Mouse (Mus musculus) limb, embryonic 10.5 days (tissue): Measurements from ENCODE around the gene Cspg5. TPM values are rescaled to one million over a fixed set of nuclear protein-coding genes. Genes with fewer than 3 reads are reported as not detected.
A peak's percentile ranks its signal among the peaks of the same experiment; 100 is the strongest.

Experiments used
- DNase-seq: peaks from one replicate; pipeline ENCODE4 v3.0.0-alpha.2; 2017; ENCODE audit warnings: low spot score
- H3K27ac ChIP-seq: fragments of 300-500 bp; sonication (generic); 2 replicates; pipeline ENCODE4 v1.5.1; 2016; ENCODE audit warnings: mild to moderate bottlenecking
- H3K27me3 ChIP-seq: fragments of 300-500 bp; sonication (generic); 2 replicates; pipeline ENCODE4 v1.6.1; 2016; ENCODE audit warnings: low read depth, mild to moderate bottlenecking; ENCODE audit not compliant: poor library complexity, severe bottlenecking
- H3K36me3 ChIP-seq: fragments of 300-500 bp; sonication (generic); 2 replicates; pipeline ENCODE4 v1.6.1; 2016; ENCODE audit warnings: mild to moderate bottlenecking, moderate library complexity
- H3K4me1 ChIP-seq: fragments of 300-500 bp; sonication (generic); 2 replicates; pipeline ENCODE4 v1.6.1; 2016
- H3K4me3 ChIP-seq: fragments of 300-500 bp; sonication (generic); 2 replicates; pipeline ENCODE4 v1.5.1; 2016; ENCODE audit warnings: mild to moderate bottlenecking, moderate library complexity
- H3K9me3 ChIP-seq: fragments of 300-500 bp; sonication (generic); replicated peaks from 2 replicates; pipeline ENCODE4 v1.6.1; 2016; ENCODE audit warnings: mild to moderate bottlenecking
- WGBS: fragments of 180-500 bp; shearing (Covaris S2); methylation state at CpG from one replicate; pipeline ENCODE4 v1.1.7; 2016; 5-methylcytosine and 5-hydroxymethylcytosine counted together
- polyA plus RNA-seq: library from polyadenylated mRNA; unstranded; fragments of >200 nt; fragmentation: Nextera tagmentation; extraction: Ambion mirVana; gene quantifications from 2 replicates; pipeline ENCODE4 v1.2.1, GENCODE M21; 2016

The Cspg5 gene
- 0.11 and 0.13 TPM in 2 replicates for polyA plus RNA-seq

DNA sequence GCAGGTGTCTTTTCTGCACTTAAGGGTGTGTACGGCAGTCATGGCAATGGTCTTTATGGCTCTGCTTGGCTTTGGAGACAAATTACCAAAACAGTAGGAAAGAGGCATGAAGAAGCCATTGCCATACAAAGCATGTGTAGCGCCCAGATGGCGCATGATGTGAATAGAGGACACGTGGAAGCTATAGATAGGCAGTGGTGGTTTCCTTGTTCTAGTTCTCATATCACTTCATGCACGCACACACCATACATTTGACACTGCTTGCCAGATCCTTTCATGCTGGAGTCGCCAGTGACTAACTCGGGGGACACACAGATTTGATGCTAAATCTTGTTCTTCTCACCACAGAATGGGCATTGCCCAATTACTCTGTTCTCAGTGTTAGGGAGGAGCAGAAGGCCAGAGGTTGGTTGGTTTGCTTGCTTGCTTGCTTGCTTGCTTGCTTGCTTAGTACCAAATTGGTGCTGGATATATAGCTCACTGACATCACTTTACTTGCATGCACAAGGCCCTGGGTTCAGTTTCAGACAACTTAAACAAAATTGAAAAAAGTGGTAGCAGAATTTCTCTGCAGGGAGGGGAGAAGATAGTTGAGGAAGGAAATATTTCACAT is at the start of gene Cspg5:
Gene Cspg5, plus strand, starts transcription at position 563 of the 613 bp plus-strand sequence.
- no peak within 1 kb of the TSS for H3K27ac ChIP-seq
- peaks cover 61% of the 10 kb centered on the region for H3K27me3 ChIP-seq
- DNase-seq = no peak
- H3K4me3 ChIP-seq = peak within 1 kb of the TSS; percentile 71
- peaks cover 36% of the 10 kb centered on the region for H3K36me3 ChIP-seq
- no peaks in the 10 kb centered on the region for H3K9me3 ChIP-seq
- peaks cover 19% of the 10 kb centered on the region for H3K4me1 ChIP-seq
- WGBS = 88% methylated on average over 7 of the region's 7 CpGs

DNA sequence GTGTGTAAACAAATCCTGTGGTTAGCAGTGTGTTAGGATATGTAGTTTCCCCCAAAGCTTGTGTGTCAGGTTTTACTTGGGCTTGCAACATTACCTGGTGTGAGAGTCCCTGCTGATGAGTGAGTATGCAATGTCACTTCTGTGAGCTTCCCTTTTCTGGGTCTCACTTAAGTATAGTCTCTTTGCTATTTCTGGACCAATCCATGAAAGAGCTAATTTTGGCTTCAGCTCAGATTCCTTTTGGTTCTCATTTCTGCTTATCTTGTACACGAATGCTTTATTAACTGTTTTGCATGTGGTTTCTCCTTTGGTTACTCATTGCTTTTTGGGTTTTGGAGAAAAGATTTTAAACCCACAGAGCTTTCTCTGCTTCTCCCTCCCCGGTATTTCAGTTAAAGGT is 43.7 kb upstream of the Cspg5 start:
- 93% methylated on average over 2 of the region's 2 CpGs for WGBS
- Histone ChIP-seq H3K9me3 (no peaks in the 10 kb centered on the region), H3K36me3 (peaks cover 100% of the 10 kb centered on the region), H3K27ac (no peak overlapping the region), H3K4me1 (peaks cover 3% of the 10 kb centered on the region; the same call in 1 of the 2 replicates), H3K4me3 (no peak overlapping the region), H3K27me3 (no peaks in the 10 kb centered on the region)
- no peak for DNase-seq

DNA sequence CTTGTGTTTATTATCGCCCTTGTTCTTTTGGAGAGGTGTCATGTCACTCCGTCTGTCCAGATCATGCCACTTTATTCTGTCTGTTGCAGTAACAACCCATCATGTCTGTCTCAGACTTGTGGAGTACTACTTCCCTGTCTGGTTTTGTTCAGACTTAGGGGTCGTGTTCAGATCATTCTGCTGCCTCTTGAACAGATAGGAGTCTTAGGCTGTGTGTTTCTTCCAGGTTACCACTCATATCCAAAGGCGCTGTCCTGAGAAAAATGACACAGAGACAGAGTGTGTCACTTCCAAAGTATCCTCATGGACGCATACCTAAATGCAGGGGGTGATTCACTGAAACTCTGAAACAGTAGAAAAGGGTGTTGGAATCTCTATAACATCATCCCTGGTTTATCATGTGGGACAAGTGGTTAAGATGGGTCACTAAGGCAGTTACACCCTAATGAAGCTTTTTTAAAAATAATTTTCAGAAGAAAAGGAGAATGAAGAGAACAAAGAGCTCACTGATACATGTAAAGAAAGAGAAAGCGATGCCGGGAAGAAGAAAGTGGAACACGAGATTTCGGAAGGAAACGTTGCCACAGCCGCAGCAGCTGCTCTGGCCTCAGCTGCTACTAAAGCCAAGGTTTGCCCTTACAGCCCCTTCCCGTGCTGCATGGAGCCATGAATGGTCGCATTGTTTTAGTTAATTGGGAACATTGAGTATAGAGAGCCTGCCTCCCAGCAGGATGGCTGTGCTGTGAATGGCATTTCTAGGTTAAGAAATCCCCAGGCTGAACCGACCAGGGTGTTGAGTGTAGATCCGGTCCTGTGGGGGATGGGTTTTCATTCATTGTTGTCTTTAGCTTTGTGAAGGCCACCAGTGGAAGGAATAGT is 37.8 kb upstream of the Cspg5 start:
- Histone ChIP-seq H3K9me3 (no peaks in the 10 kb centered on the region), H3K4me3 (no peak overlapping the region), H3K36me3 (peaks cover 100% of the 10 kb centered on the region), H3K27ac (peak overlapping the region; percentile 75), H3K4me1 (peaks cover 12% of the 10 kb centered on the region; the same call in 1 of the 2 replicates), H3K27me3 (no peaks in the 10 kb centered on the region)
- DNase-seq = peak; percentile 36
- 79% methylated on average over 15 of the region's 15 CpGs for WGBS

DNA sequence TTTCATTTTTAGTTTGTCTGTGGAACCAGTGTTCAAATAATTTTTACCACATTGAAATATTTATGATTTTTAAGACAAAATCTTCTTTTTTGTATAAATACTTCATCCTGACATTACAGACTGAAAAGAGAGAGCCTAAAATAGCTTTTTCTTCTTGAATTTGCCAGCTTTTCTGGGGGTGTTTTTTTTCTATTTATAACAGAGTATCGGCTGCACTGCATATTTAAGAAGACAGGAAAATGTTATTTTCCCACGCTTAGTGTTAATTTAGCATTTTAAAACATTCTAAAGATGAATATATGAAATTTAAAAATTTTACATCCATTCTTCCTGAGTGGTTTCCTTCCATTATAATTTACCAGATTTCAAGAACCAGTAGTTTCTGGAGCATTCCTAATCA is 37.1 kb upstream of the Cspg5 start:
- 92% methylated on average over 2 of the region's 2 CpGs for WGBS
- Histone ChIP-seq H3K27me3 (no peaks in the 10 kb centered on the region), H3K27ac (peak overlapping the region; percentile 22; the same call in 1 of the 2 replicates), H3K4me3 (no peak overlapping the region), H3K36me3 (peaks cover 100% of the 10 kb centered on the region), H3K4me1 (peaks cover 12% of the 10 kb centered on the region; the same call in 1 of the 2 replicates), H3K9me3 (no peaks in the 10 kb centered on the region)
- DNase-seq = no peak

DNA sequence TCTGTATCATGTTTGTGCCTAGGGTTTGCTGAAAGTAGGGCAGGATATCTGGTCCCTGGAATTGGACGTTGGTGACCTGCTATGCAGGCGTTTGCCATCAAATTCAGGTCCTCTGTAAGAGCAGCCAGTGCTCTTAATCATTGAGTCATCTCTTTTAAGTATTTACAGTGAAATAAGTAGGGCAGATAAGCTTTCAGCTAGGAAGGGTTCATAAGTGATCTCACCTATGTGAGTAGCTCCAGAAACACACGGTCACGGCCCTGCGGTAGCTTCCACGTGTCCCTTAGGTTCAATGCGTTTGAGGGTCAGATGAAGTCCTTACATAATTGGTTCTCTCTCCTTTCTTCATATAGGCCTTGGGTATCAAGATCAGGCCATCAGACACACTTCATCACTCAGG is 35.3 kb upstream of the Cspg5 start:
- H3K4me1 ChIP-seq = peaks cover 12% of the 10 kb centered on the region; the same call in 1 of the 2 replicates
- no peaks in the 10 kb centered on the region for H3K27me3 ChIP-seq
- H3K36me3 ChIP-seq = peaks cover 100% of the 10 kb centered on the region
- WGBS = 78% methylated on average over 7 of the region's 7 CpGs
- H3K27ac ChIP-seq = no peak overlapping the region
- H3K9me3 ChIP-seq = no peaks in the 10 kb centered on the region
- no peak overlapping the region for H3K4me3 ChIP-seq
- no peak for DNase-seq

DNA sequence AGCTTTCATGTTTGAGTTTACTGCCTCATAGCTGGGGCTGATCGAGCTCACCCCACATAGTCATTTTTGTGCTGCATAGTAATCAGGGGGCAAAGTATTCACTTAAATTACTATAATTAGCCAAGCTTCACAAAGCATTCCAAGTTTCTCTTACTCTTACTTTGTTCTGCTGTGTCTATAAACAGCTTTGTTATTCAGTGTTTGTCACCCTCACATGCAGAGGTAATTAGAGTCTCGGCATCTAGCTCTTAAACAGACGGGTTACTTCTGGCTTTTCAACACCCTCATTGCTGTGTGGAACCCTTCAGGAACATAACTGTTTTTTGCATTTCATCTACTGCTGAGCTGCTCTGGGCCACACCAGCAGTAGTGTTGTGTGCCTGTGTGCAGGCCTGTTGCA is 34.6 kb upstream of the Cspg5 start:
- Histone ChIP-seq H3K27me3 (no peaks in the 10 kb centered on the region), H3K9me3 (no peaks in the 10 kb centered on the region), H3K36me3 (peaks cover 100% of the 10 kb centered on the region), H3K4me3 (no peak overlapping the region), H3K4me1 (peaks cover 12% of the 10 kb centered on the region; the same call in 1 of the 2 replicates), H3K27ac (no peak overlapping the region)
- no peak for DNase-seq
- 83% methylated on average over 3 of the region's 3 CpGs for WGBS

DNA sequence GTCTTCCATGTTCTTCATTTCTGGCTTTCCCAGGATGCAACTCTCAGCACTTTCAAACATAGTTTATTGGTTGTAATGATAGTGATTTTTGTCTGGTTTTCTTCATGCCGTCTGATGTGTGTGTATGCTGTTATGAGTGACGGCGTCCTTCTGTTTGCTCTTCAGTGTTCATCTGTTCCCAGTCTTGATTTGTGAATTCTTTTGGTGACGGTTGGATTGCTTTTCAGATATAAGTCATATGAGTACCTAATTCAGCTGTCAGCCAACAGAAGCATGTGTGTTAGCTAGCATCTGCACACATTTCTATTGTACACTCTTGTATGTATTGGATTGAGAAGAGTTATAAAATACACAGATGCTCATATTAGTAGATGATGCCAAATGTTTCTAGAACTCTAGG is 19.3 kb upstream of the Cspg5 start:
- H3K36me3 ChIP-seq = peaks cover 98% of the 10 kb centered on the region
- WGBS = 98% methylated on average over 4 of the region's 4 CpGs

DNA sequence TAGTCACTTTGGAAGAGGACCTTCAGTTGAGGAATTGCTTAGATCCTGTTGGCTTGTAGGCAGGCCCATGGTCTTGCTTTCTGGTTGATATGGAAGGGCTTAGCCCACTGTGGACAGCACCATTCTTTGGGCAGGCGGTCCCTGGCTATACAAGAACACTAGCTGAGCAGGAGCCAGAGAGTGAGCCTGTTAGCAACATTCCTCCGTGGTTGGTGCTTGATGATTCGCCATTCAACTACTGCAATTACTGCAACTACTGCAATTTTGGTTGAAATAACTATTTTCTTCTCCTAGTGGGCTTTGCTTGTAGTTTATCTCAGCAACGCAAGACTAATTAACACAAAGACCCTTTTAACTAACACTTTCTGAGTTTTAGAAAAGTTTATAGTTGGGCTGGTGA is 17.4 kb upstream of the Cspg5 start:
- Histone ChIP-seq H3K27me3 (no peaks in the 10 kb centered on the region), H3K36me3 (peaks cover 99% of the 10 kb centered on the region), H3K4me3 (no peak overlapping the region), H3K4me1 (no peaks in the 10 kb centered on the region), H3K27ac (no peak overlapping the region), H3K9me3 (no peaks in the 10 kb centered on the region)
- 96% methylated on average over 4 of the region's 4 CpGs for WGBS
- DNase-seq = no peak

More for the DNA sequence above, 19.3 kb upstream of the Cspg5 start:
- no peak for DNase-seq
- Histone ChIP-seq H3K4me1 (no peaks in the 10 kb centered on the region), H3K9me3 (no peaks in the 10 kb centered on the region), H3K4me3 (no peak overlapping the region), H3K27ac (no peak overlapping the region), H3K27me3 (no peaks in the 10 kb centered on the region)

DNA sequence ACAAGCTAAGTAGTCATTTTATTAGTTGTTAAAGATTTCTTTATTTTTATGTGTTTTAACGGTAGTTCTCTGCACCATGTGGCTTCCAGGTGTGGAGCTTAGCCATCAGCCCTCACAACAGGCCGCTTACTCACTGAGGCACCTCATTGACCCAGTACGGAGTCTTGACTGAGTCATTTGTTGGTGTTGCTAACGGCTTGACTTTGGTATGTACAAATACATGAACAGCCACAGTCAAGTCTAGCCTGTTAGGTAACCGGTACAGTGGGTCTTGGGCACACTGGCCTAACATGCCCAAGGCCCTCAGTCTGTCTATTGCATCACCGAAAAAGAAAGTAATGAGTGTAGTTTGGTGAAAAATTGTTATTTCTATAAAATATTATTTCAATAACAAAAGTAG is 14.9 kb upstream of the Cspg5 start:
- WGBS = 81% methylated on average over 6 of the region's 6 CpGs
- no peak for DNase-seq
- Histone ChIP-seq H3K27me3 (no peaks in the 10 kb centered on the region), H3K4me3 (no peak overlapping the region), H3K36me3 (peaks cover 99% of the 10 kb centered on the region), H3K9me3 (no peaks in the 10 kb centered on the region), H3K27ac (no peak overlapping the region), H3K4me1 (no peaks in the 10 kb centered on the region)

DNA sequence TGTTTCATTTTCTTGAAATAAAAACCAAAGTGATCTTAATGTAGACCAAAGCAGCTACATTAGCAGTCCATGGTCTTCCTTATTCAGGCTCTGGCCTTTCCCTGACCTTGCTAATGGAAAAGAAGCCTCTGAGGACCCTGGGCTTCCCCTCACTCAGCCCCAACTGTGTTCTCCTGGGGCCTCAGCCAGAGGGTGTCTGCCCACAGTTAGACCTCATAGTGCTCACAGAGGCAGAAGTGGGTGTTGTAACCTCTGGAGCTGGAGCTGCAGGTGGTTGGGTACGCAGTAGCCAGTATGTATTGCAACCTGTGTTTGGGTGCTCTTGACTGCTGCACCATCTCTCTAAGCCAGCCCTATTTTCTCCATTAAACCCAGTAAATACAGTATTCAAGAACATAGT is 14.5 kb upstream of the Cspg5 start:
- Histone ChIP-seq H3K9me3 (no peaks in the 10 kb centered on the region), H3K4me1 (no peaks in the 10 kb centered on the region), H3K4me3 (no peak overlapping the region), H3K27ac (no peak overlapping the region), H3K36me3 (peaks cover 99% of the 10 kb centered on the region), H3K27me3 (no peaks in the 10 kb centered on the region)
- 93% methylated on average over 1 of the region's 1 CpGs for WGBS
- DNase-seq = no peak

DNA sequence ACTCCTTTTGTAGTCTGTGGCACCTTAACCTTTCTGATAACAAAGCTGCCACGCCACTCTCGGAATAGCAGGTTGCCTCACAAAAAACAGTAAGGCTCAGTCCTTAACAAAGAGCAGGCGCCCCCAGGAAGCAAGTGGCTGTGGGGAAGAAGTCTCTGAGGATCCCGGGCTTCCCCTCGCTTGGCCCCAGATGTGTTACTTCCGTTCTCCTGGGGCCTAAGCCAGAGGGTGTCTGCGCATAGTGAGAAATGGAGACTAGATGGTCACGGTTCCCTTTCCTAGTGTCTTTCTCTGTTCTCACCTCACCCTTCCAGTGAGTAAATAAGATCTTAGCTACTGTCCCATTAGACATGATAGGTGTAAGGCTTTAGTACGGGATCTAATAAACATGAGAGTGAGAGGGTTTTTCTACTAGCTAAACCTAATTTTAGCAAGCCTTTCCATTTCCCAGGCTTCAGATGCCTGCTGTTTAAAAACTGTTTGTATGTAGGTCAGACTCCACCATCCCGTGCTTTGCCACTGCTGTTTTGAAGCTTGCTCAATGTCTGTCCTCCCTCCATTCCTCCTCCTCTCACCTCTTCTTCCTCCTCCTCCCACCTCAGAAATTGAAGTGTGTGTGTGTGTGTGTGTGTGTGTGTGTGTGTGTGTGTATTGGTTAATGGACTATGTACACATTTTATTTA is 13.9 kb upstream of the Cspg5 start:
- DNase-seq = no peak
- peaks cover 99% of the 10 kb centered on the region for H3K36me3 ChIP-seq
- H3K27ac ChIP-seq = no peak overlapping the region
- no peak overlapping the region for H3K4me3 ChIP-seq
- H3K27me3 ChIP-seq = no peaks in the 10 kb centered on the region
- no peaks in the 10 kb centered on the region for H3K4me1 ChIP-seq
- WGBS = 88% methylated on average over 10 of the region's 10 CpGs
- H3K9me3 ChIP-seq = no peaks in the 10 kb centered on the region

DNA sequence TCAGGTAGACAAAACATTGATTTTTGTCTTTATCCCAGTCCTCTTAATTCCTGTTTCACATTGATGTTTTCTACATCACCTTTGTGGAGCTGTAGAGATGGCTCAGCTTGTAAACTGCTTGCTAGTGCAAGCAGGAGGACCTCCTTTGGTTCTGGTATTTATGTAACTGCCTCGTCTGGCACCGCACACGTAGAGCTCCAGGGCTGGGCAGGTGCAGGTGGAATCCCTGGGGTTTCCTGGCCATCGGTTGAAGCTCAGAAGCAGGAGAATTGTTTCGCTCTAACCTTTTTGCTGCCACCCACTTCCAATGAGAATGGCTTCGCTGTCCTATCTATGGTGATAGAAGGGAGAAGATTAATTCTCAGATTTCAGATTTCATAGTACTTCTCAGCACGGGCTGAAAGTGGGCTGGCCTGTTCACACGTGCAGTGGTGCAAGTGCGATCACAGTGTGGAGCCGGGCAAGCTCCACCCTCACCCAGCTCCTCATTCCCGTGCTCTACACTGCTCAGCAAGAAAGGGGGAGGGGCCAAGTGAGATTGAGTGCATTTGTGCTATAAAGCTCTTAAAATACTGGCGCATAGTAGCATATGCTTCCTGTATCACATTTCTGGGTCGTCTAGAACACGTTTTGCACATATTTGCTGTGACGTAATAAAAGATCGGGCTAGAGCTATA is 13.1 kb upstream of the Cspg5 start:
- no peak overlapping the region for H3K27ac ChIP-seq
- 91% methylated on average over 16 of the region's 16 CpGs for WGBS
- no peaks in the 10 kb centered on the region for H3K4me1 ChIP-seq
- no peak for DNase-seq
- no peaks in the 10 kb centered on the region for H3K9me3 ChIP-seq
- H3K4me3 ChIP-seq = no peak overlapping the region
- H3K27me3 ChIP-seq = no peaks in the 10 kb centered on the region
- H3K36me3 ChIP-seq = peaks cover 99% of the 10 kb centered on the region
